Mouse (Mus musculus) G1E (cell line): ENCODE results near the gene 2510009E07Rik.

ENCODE experiments used
- CTCF ChIP-seq: IDR thresholded peaks from 2 replicates; pipeline ENCODE4 v1.5.1; 2012; ENCODE audit warnings: low read depth, low read length, inconsistent platforms, mixed read lengths
- GATA2 ChIP-seq: IDR thresholded peaks from 2 replicates; pipeline ENCODE4 v1.6.1; 2012; ENCODE audit warnings: low read depth, low read length, inconsistent platforms, borderline replicate concordance

DNA sequence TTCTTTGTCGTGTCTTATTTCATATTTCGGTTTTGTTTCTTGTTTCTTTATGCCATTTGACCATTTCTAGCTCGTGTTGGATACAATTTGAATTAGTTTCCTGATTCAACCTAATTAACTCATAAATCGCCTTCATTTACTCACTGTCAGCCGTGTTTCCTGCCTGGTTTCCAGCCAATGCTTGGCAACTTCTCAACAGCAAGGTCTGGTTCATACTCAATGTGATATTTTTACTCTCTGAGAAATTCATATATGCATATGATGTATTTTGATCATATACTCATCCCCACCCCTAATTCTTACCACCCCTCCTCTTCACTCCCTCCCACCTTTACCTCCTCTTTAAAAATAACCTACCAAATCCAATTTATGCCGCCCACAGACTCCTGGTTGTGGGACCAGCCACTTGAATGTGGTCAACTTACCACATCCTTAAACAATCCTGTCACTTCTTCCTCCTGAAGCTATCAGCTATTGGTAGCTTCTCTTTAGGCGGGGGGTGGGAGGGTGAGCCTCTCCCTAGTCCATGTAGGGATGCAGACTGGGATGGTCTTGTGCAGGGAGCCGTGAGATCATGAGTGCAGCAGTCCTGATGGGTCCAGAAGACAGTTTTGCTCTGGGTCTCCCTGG, 87.3 kb downstream of the 2510009E07Rik start:
- TF ChIP-seq CTCF (no peak), GATA2 (no peak)
